Mouse (Mus musculus) thymus, adult 2 months (tissue): ENCODE results near the gene Olfr146. TPM values are rescaled to one million over a fixed set of nuclear protein-coding genes. Genes with fewer than 3 reads are reported as not detected.

Experiments used
- DNase-seq: peaks from one replicate; pipeline ENCODE4 v3.0.0; 2021
- H3K27ac ChIP-seq: fragments of 200-500 bp; 2 replicates; pipeline ENCODE4 v1.5.1; 2012; ENCODE audit warnings: low read length, control low read depth; ENCODE audit not compliant: control insufficient read depth, insufficient read depth
- H3K27me3 ChIP-seq: fragments of 200-500 bp; 2 replicates; pipeline ENCODE4 v1.6.1; 2012; ENCODE audit warnings: mild to moderate bottlenecking, low read length, moderate library complexity, mixed read lengths; ENCODE audit not compliant: control insufficient read depth, insufficient read depth
- H3K36me3 ChIP-seq: fragments of 200-500 bp; 2 replicates; pipeline ENCODE4 v1.6.1; 2012; ENCODE audit warnings: mild to moderate bottlenecking, low read length, moderate library complexity; ENCODE audit not compliant: control insufficient read depth, insufficient read depth
- H3K4me1 ChIP-seq: fragments of 200-500 bp; replicated peaks from 2 replicates; pipeline ENCODE4 v1.6.1; 2012; ENCODE audit warnings: low read length; ENCODE audit not compliant: control insufficient read depth, insufficient read depth
- H3K4me3 ChIP-seq: fragments of 200-500 bp; 2 replicates; pipeline ENCODE4 v1.5.1; 2012; ENCODE audit warnings: mild to moderate bottlenecking, low read length, control low read depth, moderate library complexity; ENCODE audit not compliant: control insufficient read depth, insufficient read depth
- CTCF ChIP-seq: fragments of 200-500 bp; IDR thresholded peaks from 2 replicates; pipeline ENCODE4 v1.5.1; 2012; ENCODE audit warnings: mild to moderate bottlenecking, control low read depth, low read length, moderate library complexity, borderline replicate concordance; ENCODE audit not compliant: control insufficient read depth, poor library complexity, insufficient read depth; ENCODE audit errors: extremely low read depth
- POLR2A ChIP-seq: fragments of 200-500 bp; IDR thresholded peaks from 2 replicates; pipeline ENCODE4 v1.6.1; 2012; ENCODE audit warnings: mild to moderate bottlenecking, low read length, control low read depth, moderate library complexity; ENCODE audit not compliant: control insufficient read depth, poor library complexity, insufficient read depth; ENCODE audit errors: extremely low read depth
- WGBS: fragments of 180-500 bp; shearing (Covaris S2); methylation state at CpG from one replicate; pipeline ENCODE4 v1.1.7; 2018; 5-methylcytosine and 5-hydroxymethylcytosine counted together
- polyA plus RNA-seq: library from polyadenylated mRNA; depleted of rRNA; stranded (reverse); fragments of >200 nt; gene quantifications from 2 replicates; pipeline ENCODE4 v1.2.3, GENCODE M21; 2012; rRNA removed

Gene Olfr146
- not detected in 2 replicates for polyA plus RNA-seq

GRCm38 (mm10) chr9:39023277-39023676 lies at the start of gene Olfr146:
Olfr146 (minus strand) TSS chr9:39023377.
- no peak for TF ChIP-seq CTCF
- TF ChIP-seq POLR2A = no peak
- Histone ChIP-seq H3K4me1 (no peaks in the 10 kb centered on the region), H3K4me3 (no peak within 1 kb of the TSS), H3K27ac (no peak within 1 kb of the TSS), H3K27me3 (no peaks in the 10 kb centered on the region), H3K36me3 (no peaks in the 10 kb centered on the region)
- WGBS = 87% methylated on average over 1 of the region's 1 CpGs
- DNase-seq = no peak

GRCm38 (mm10) chr9:39064851-39065250 lies 41.7 kb upstream of the Olfr146 start, which contains the start of gene Olfr937:
Olfr937 (minus strand) TSS chr9:39064951.
- 90% methylated on average over 1 of the region's 1 CpGs for WGBS
- Histone ChIP-seq H3K27ac (no peak within 1 kb of the TSS), H3K27me3 (no peaks in the 10 kb centered on the region), H3K36me3 (no peaks in the 10 kb centered on the region), H3K4me1 (no peaks in the 10 kb centered on the region), H3K4me3 (no peak within 1 kb of the TSS)
- TF ChIP-seq POLR2A = no peak
- TF ChIP-seq CTCF = no peak
- DNase-seq = no peak

GRCm38 (mm10) chr9:38999583-38999982 lies 23.6 kb downstream of the Olfr146 start, which contains the start of gene Olfr935:
Olfr935 (minus strand) TSS chr9:38999683.
- TF ChIP-seq POLR2A (no peak), CTCF (no peak)
- DNase-seq = no peak
- Histone ChIP-seq H3K4me1 (no peaks in the 10 kb centered on the region), H3K36me3 (no peaks in the 10 kb centered on the region), H3K4me3 (no peak within 1 kb of the TSS), H3K27me3 (no peaks in the 10 kb centered on the region), H3K27ac (no peak within 1 kb of the TSS)
- WGBS = 69% methylated on average over 2 of the region's 2 CpGs

- H3K36me3 ChIP-seq = no peaks in the 10 kb centered on the region
- no peaks in the 10 kb centered on the region for H3K4me1 ChIP-seq
- DNase-seq = no peak
- WGBS = 97% methylated on average over 2 of the region's 2 CpGs
- TF ChIP-seq POLR2A (no peak), CTCF (no peak)
- no peaks in the 10 kb centered on the region for H3K27me3 ChIP-seq
- H3K4me3 ChIP-seq = no peak within 1 kb of the TSS
- no peak within 1 kb of the TSS for H3K27ac ChIP-seq
These were observed 35.0 kb downstream of the Olfr146 start, which contains the start of gene Olfr934 for GRCm38 (mm10) chr9:38988215-38988614. Olfr934 (minus strand) TSS chr9:38988315.

- Histone ChIP-seq H3K27me3 (no peaks in the 10 kb centered on the region), H3K36me3 (no peaks in the 10 kb centered on the region), H3K27ac (no peak within 1 kb of the TSS), H3K4me1 (no peaks in the 10 kb centered on the region), H3K4me3 (no peak within 1 kb of the TSS)
- 83% methylated on average over 4 of the region's 4 CpGs for WGBS
- TF ChIP-seq CTCF (no peak), POLR2A (no peak)
- no peak for DNase-seq
These were observed 51.2 kb downstream of the Olfr146 start, which contains the start of gene Olfr933 for GRCm38 (mm10) chr9:38972013-38972412. Olfr933 (plus strand) TSS chr9:38972313.

Other genes starting within 250 kb of the Olfr146 start
- gene Olfr922, start 208.8 kb downstream of the Olfr146 start, polyA plus RNA-seq = not detected in 2 replicates
- gene Olfr923, start 196.8 kb downstream of the Olfr146 start, polyA plus RNA-seq = not detected in 2 replicates
- gene Olfr924, start 178.9 kb downstream of the Olfr146 start, polyA plus RNA-seq = not detected in 2 replicates
- not detected in 2 replicates for gene Olfr26, start 168.3 kb downstream of the Olfr146 start, polyA plus RNA-seq
- not detected in 2 replicates for gene Olfr926, start 146.3 kb downstream of the Olfr146 start, polyA plus RNA-seq
- not detected in 2 replicates for gene Olfr930, start 93.6 kb downstream of the Olfr146 start, polyA plus RNA-seq
- gene Olfr933, start 51.1 kb downstream of the Olfr146 start, polyA plus RNA-seq = not detected in 2 replicates
- not detected in 2 replicates for gene Olfr934, start 35.1 kb downstream of the Olfr146 start, polyA plus RNA-seq
- not detected in 2 replicates for gene Olfr935, start 23.7 kb downstream of the Olfr146 start, polyA plus RNA-seq
- not detected in 2 replicates for gene Olfr937, start 41.6 kb upstream of the Olfr146 start, polyA plus RNA-seq
- not detected in 2 replicates for gene Olfr938, start 55.5 kb upstream of the Olfr146 start, polyA plus RNA-seq
- not detected in 2 replicates for gene Olfr27, start 104.8 kb upstream of the Olfr146 start, polyA plus RNA-seq
- gene Olfr943, start 142.9 kb upstream of the Olfr146 start, polyA plus RNA-seq = not detected in 2 replicates
- not detected in 2 replicates for gene Olfr944, start 178.5 kb upstream of the Olfr146 start, polyA plus RNA-seq
- gene Olfr1537, start 226.6 kb upstream of the Olfr146 start, polyA plus RNA-seq = not detected in 2 replicates